Mouse (Mus musculus): ENCODE data around the gene Tmtc4.

The Tmtc4 gene

GRCm38 (mm10) chr14:122901177-122901576 is 82.7 kb downstream of the Tmtc4 start:
- no peak for DNase-seq

- DNase-seq, result peak; percentile 42
Measured at GRCm38 (mm10) chr14:122900679-122901078, 83.2 kb downstream of the Tmtc4 start.

GRCm38 (mm10) chr14:122898550-122898949 is 85.3 kb downstream of the Tmtc4 start:
- DNase-seq, result no peak

- no peak for DNase-seq
Measured at GRCm38 (mm10) chr14:122896106-122896505, 87.7 kb downstream of the Tmtc4 start.

GRCm38 (mm10) chr14:122891470-122891968 is 92.3 kb downstream of the Tmtc4 start:
- no peak for DNase-seq

- DNase-seq, result no peak
Measured at GRCm38 (mm10) chr14:122888480-122888872, 95.4 kb downstream of the Tmtc4 start.

- DNase-seq, result no peak
Measured at GRCm38 (mm10) chr14:122887702-122888479, 95.9 kb downstream of the Tmtc4 start.

- no peak for DNase-seq
Measured at GRCm38 (mm10) chr14:122887278-122887677, 96.6 kb downstream of the Tmtc4 start.

GRCm38 (mm10) chr14:122885893-122886292 is 97.9 kb downstream of the Tmtc4 start:
- no peak for DNase-seq

GRCm38 (mm10) chr14:122883821-122884584 is 99.8 kb downstream of the Tmtc4 start:
- DNase-seq, result peak; percentile 96

- no peak for DNase-seq
Measured at GRCm38 (mm10) chr14:122883410-122883806, 100.4 kb downstream of the Tmtc4 start.

- DNase-seq, result peak; percentile 57
Measured at GRCm38 (mm10) chr14:122882795-122883409, 100.9 kb downstream of the Tmtc4 start.

GRCm38 (mm10) chr14:122882201-122882639 is 101.6 kb downstream of the Tmtc4 start:
- DNase-seq, result peak; percentile 69

GRCm38 (mm10) chr14:122881699-122882098 is 102.1 kb downstream of the Tmtc4 start:
- DNase-seq, result no peak

- DNase-seq, result no peak
Measured at GRCm38 (mm10) chr14:122880291-122880690, 103.5 kb downstream of the Tmtc4 start.

- DNase-seq, result no peak
Measured at GRCm38 (mm10) chr14:122877787-122878186, 106.0 kb downstream of the Tmtc4 start.

- DNase-seq, result no peak
Measured at GRCm38 (mm10) chr14:122876723-122877122, 107.1 kb downstream of the Tmtc4 start.

GRCm38 (mm10) chr14:122876163-122876562 is 107.7 kb downstream of the Tmtc4 start:
- DNase-seq, result peak; percentile 87

GRCm38 (mm10) chr14:122875636-122876035 is 108.2 kb downstream of the Tmtc4 start:
- DNase-seq, result no peak

GRCm38 (mm10) chr14:122875056-122875455 is 108.8 kb downstream of the Tmtc4 start:
- peak; percentile 35 for DNase-seq

- DNase-seq, result no peak
Measured at GRCm38 (mm10) chr14:122872612-122873011, 111.2 kb downstream of the Tmtc4 start.

GRCm38 (mm10) chr14:122871841-122872580 is 111.8 kb downstream of the Tmtc4 start:
- peak; percentile 86 for DNase-seq

- DNase-seq, result no peak
Measured at GRCm38 (mm10) chr14:122869831-122870230, 114.0 kb downstream of the Tmtc4 start.

Data from retina, postnatal 1 day (tissue).